8 mouse cellular contexts compared by ENCODE assay signal in the genomic region with DNA sequence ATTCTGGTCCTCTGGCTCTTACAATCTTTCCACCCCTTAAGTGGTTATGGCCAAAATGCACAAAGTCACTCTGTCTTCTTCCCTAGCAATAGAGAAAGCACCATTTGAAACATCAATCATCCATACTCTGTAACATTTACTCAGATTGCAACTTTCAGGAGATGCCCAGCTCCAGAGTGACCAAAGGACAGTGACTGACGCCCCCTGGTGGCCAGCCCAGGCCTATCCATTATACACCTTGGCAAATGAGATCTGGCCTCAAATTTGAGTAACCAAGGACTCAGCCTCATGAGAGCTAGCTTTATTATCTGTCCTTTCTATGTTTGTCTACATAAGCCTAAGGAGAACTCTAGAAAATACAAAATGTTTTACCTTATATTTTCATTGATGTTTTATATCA. TPM values are rescaled to one million over a fixed set of nuclear protein-coding genes. Genes with fewer than 3 reads are reported as not detected.
DNase-seq lines count a peak whose midpoint lies in the region; ATAC-seq lines count a peak whose summit lies in the region.

No protein-coding gene starts in this region.

- H3K4me2 ChIP-seq in midbrain, embryonic 11.5 days: no peak overlapping the region

- no peak overlapping the region for H3K27ac ChIP-seq in midbrain, embryonic 11.5 days (ENCODE audit: low read depth, low read length)

- no peak overlapping the region for H3K4me3 ChIP-seq in midbrain, embryonic 11.5 days (ENCODE audit: low read depth, low read length)

- no peaks in the 10 kb centered on the region for H3K36me3 ChIP-seq in midbrain, embryonic 11.5 days (ENCODE audit: control insufficient read depth, insufficient read depth, low read length)

- no peaks in the 10 kb centered on the region for H3K27me3 ChIP-seq in midbrain, embryonic 11.5 days (ENCODE audit: control insufficient read depth, insufficient read depth, low read length)

- H3K4me1 ChIP-seq in midbrain, embryonic 11.5 days (ENCODE audit: control insufficient read depth, insufficient read depth, low read length): no peaks in the 10 kb centered on the region

- H3K9ac ChIP-seq in midbrain, embryonic 11.5 days (ENCODE audit: low read length): no peak overlapping the region

- ATAC-seq in hematopoietic stem cell, adult 5-6 weeks (replicated peaks in 1 of 2; ENCODE audit: insufficient read depth in 1 of 2, low FRiP score in 2 of 2, low TSS enrichment in 1 of 2, low read depth in 1 of 2, poor library complexity in 2 of 2, severe bottlenecking in 2 of 2): peak; percentile 62 to 69; a peak in 3 of 4 replicates
- ATAC-seq in midbrain, embryonic 11.5 days (ENCODE audit: low FRiP score): peak; percentile 78; the same call in 1 of the 2 replicates

- H3K9me3 ChIP-seq in midbrain, embryonic 11.5 days (ENCODE audit: control insufficient read depth, low read length): no peaks in the 10 kb centered on the region

- peak; percentile 24 for DNase-seq in heart, adult 8-10 months (ENCODE audit: low spot score)
- DNase-seq in heart, adult 11 months: no peak
- DNase-seq in adrenal gland, postnatal 25 days: peak; percentile 85
- DNase-seq in embryo, embryonic 11.5 days (ENCODE audit: low read depth, low spot score): peak; percentile 22
- peak; percentile 12 for DNase-seq in left cerebral cortex, adult 11 months (ENCODE audit: low spot score)
- peak; percentile 93 for DNase-seq in midbrain, embryonic 11.5 days (ENCODE audit: low spot score, missing footprints)
- DNase-seq in thymus, postnatal 25 days: peak; percentile 5

- 0% methylated on average over 1 of the region's 1 CpGs for WGBS in midbrain, embryonic 11.5 days

RNA-seq across cellular contexts. Expression of a gene that starts 44.7 kb away (rescaled TPM):
- total RNA-seq in heart, adult 8-10 months (2022): 1 to 10 TPM in 3 of 4 experiments, under 1 TPM in 1; 0.73 to 1.6 (median 1.3) TPM
- total RNA-seq in adrenal gland, postnatal 25 days (2021): 26.4 and 33.3 TPM in 2 replicates
- total RNA-seq in hematopoietic stem cell, adult 5-6 weeks (2017): 0.55 TPM in 1 of 2 replicates, not detected in the other
- polyA plus RNA-seq in midbrain, embryonic 11.5 days (2014; fragmentation: Nextera tagmentation; extraction: Ambion mirVana): 0.55 and 0.56 TPM in 2 replicates

Comparison
In these comparisons a context has a peak if more than half of its experiments do, and no peak if none do; other contexts are left out.
1. RNA of a gene that starts 44.7 kb away (total RNA-seq): 26.4 to 33.3 TPM in adrenal gland, postnatal 25 days; 0.73 to 1.6 TPM in heart, adult 8-10 months and 0.55 TPM in hematopoietic stem cell, adult 5-6 weeks; every median in the first group is over 10 times any median in the second.